Mouse (Mus musculus): ENCODE data around the gene Myh11. TPM values are rescaled to one million over a fixed set of nuclear protein-coding genes. Genes with fewer than 3 reads are reported as not detected.
A peak's percentile ranks its signal among the peaks of the same experiment; 100 is the strongest.

Gene Myh11
- total RNA-seq (2021): 10 to 100 TPM; 14.0 to 17.0 TPM

DNA sequence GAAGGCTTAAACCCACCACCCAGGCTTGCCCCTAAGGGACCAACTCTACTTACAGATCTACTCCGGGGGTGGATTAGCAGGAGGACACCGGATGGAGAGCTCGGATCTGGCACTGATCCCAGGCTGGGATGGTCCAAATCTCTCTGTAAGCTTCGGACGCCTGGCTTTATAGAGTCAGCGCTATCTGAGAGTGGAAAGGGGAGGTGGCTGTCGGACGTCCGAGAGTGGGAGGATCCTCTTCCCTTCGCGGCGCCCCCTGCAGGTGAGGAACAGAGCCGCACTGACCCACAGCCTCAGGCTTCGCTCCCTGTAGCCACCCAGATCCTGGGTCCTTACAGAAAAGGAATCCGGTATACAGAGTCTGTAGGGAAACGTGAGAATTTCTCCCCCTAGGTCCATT is at the start of gene Myh11:
Myh11 (minus strand) TSS at position 150 of the 400 bp plus-strand sequence.
- DNase-seq: peak; percentile 90

- no peak for DNase-seq
Observed at GRCm38 (mm10) chr16:14328156-14328555, 37.0 kb upstream of the Myh11 start.

- no peak for DNase-seq
Observed at GRCm38 (mm10) chr16:14320494-14320893, 29.3 kb upstream of the Myh11 start.

DNA sequence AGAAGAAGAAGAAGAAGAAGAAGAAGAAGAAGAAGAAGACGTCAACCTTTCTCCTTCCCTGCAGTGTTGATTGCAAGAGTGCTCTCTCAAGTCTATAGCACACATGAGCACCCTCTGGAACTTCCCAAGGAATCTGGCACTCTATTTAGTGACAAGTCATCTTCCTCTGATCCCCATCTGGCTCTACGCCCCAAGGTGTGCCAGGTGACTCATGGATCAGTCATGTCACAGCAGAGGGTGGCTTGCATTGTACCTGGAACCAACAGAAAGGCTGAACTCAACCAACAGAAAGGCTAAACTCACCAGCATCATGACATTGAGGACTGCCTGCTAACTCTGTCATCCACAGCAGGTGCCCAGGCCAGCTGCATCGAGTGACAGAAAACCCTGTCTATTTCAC is 28.5 kb upstream of the Myh11 start:
- no peak for DNase-seq

- peak; percentile 98 for DNase-seq
Observed at GRCm38 (mm10) chr16:14316884-14317876, 26.0 kb upstream of the Myh11 start, which contains the start of gene Fopnl. TSS of gene Fopnl (minus strand) at chr16:14317405.

DNA sequence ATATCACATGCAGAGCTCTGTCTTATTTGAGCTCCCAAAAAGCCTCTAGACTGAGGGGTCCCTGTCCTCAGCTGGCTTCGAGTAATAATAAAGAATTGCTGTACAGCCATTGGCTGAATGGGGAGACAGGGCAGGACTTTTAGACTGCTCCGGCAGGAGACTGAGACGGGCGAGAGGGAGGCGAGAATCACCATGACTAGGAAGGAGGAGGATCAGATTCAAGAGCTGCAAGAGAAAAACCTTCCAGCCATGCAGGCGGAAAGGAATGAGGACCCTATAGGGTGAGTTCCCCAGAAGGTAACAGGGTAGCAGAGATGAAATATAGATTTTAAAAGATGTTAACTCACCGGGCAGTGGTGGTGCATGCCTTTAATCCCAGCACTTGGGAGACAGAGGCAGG is 21.7 kb upstream of the Myh11 start:
- no peak for DNase-seq

- peak; percentile 38 for DNase-seq
Observed at GRCm38 (mm10) chr16:14311371-14311770, 20.2 kb upstream of the Myh11 start.

DNA sequence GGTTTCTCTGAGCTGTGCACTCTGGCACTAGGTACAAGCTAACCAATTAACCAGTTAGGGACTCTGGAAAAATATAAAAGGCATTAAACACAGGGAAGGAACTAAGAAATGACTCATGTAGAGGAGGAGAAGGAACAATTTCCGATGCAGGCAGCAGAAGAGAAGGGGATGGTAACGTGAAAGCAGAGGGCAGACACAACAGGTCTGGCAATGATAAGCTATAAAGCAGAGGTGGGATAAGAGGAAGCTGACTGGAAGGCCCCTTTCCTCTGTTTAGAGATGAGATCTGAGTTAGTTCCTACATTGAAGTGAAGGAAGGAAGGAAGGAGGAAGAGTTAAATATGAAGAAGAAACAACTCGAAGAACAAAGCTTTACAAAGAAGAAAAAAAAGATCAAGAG is 18.7 kb upstream of the Myh11 start:
- DNase-seq: no peak

DNA sequence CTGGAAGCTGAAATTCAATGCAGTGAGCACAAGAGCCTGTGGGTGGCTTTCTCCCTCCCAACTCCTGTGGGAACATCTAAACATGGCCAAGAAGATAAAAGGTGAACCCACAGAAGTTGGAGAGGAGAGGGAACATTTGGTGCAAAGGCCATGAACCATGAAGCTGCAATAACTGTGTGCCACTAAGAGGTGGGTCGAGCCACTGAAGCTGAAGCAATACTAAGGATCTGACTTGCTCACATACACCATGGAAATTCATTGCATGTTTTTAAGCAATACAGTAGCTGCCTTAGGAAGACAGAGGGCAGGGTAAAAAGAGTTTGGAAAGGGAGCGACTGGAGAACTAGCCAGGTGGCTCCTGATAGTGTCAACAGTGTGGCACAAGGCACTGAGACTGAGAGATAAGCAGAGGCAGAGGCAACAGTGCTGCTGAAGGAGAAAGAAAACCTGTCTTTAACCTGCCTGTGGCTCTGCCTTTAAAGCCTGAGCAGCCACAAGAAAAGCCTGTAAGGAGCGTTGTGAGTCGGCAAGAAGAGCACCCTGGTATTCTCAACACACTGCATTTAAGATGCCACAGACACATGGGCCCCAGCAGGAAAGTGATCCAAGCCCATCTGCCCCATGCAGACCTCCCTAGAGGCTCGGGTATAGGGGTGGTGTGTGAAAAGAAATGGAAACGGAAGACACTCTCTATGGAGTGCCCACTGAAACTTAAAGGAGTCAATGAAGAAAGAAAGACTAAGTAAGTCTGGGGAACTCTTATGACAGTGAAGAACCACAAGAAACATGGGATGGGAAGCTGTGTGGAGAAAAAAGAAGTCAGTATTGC is 17.3 kb upstream of the Myh11 start:
- no peak for DNase-seq

GRCm38 (mm10) chr16:14307373-14307772 is 16.2 kb upstream of the Myh11 start:
- DNase-seq: no peak

DNA sequence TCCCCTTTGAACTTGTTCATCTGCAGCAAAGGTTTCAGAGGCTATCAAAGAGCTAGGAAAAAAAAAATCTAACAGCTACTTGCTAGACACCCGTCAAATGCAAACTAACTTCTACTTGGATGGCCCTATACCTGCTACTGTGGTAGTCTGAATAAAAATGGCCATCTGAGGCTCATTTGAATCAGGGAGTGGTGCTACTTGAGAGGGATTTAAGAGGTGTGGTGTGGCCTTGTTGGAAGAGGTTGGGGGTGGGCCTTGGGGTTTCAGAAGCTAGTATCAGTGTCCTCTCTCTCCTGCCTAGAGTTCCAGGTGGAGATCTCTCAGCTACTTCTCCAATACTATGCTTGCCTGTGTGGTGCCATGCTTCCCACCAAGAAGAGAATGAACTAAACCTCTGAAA is 15.3 kb upstream of the Myh11 start:
- no peak for DNase-seq

DNA sequence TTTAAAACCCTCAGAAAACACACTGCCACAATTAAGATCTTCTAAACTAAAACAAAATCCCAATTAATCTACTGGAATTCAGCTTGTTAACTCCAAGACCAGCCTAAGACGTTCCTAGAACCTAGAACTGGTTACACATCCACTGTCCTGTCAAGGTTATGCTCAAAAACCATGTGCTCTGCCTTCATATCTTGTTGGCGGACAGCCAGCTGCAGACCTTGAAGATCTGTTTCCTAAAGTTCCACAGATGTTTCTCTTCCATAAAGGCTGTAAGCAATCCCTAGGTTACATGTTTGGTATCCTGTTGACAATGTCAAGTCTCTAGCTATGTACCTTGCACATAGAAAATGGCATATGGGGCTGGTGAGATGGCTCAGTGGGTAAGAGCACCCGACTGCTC is 13.6 kb upstream of the Myh11 start:
- no peak for DNase-seq

- DNase-seq: no peak
Observed at GRCm38 (mm10) chr16:14303676-14304075, 12.5 kb upstream of the Myh11 start.

- DNase-seq: no peak
Observed at GRCm38 (mm10) chr16:14303148-14303547, 12.0 kb upstream of the Myh11 start.

DNA sequence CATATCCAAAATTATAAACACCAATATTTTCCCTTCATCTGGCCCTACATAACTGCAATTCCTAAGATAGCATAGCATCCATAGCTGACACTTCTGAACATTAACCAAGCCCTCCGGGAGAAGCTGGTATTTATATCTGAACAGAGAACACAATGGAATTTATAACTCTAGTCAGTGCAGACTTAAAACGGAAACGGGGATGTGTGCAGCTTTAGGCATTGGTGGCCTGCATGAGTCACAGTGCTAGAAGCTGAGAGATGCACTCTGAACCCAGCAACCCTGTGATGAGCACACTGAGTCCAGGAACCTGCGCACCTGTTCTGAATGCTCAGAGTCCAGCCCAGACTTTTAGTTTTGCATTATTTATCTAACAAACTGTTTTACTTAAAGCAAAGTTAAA is 7.3 kb upstream of the Myh11 start:
- no peak for DNase-seq

DNA sequence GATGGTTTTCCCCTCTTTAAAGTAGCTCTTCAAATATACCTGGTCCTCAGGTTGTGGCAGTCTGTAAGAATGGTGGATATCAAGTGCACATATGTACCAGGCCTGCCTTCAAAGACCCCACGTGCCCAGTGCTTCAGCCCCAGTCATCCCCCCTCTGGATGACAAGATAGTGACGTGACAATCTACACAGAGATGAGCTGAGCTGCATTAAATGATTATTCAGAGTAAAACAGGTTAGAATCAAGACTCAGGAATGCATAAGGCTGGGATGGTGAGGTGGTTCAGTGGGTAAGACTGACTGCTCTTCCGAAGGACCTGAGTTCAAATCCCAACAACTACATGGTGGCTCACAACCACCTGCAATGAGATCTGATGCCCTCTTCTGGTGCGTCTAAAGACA is 6.6 kb upstream of the Myh11 start:
- no peak for DNase-seq

DNA sequence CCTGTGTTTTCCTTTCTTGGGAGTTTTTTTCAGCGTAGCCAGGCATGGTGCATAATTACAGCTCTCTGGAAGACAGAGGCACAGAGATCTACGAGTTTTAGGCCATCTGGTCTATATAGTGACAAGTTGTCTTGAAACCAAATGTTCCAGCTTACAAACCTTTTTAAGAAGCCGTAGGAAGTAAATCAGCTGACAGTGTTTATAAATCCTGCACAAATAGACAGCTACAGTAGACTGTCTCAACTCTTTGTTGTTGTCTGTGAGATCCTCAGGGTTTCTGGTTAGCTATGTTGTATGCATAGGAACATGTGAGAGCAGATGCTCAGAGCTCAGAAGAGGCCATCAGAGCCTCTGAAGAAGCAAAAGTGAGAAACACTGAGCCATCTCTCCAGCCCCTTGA is 6.0 kb upstream of the Myh11 start:
- no peak for DNase-seq

DNA sequence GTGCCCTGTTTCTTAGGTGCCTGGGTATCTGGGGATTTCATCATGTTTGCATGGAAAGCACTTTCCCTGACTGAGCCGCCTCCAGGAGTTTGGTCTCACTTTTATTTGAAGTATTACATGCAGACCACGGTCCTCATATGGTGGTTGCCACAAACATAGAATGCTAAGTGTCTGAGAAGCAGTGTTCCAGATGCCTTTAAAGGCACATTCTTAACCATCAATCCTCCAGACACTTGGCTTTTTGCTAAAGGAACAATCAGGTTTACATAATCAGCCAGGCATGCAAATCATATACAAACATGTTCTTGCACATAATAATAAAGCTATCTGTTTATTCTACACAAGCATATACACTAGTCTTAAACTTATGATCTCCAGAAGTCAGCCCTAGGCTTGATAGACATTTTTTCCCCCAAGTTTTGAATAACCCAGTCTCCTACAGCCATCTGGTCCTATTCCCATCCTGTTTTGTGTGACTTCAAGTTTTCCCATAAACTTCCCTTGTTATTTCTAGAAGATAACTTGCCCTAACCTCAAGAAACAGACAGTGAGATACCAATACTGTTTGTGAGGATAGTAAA is 5.5 kb upstream of the Myh11 start:
- DNase-seq: no peak

DNA sequence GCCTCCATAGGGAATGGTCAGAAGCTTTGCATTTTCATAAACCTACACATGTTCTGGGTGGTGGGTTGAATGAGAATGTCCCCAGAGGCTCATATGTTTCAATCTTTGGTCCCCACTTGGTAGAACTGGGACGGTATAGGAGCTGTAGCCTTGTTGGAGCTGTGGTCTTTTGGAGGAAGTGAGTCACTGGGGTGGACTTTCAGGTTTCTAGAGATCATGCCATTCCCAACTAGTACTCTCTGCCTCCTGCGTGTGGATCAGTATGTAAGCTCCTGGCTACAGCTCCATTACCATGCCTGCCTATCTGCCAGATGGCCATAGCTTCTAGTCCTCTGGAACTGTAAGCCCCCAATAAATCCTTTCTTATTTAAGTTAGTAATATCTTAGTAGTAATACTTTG is 4.1 kb upstream of the Myh11 start:
- no peak for DNase-seq

DNA sequence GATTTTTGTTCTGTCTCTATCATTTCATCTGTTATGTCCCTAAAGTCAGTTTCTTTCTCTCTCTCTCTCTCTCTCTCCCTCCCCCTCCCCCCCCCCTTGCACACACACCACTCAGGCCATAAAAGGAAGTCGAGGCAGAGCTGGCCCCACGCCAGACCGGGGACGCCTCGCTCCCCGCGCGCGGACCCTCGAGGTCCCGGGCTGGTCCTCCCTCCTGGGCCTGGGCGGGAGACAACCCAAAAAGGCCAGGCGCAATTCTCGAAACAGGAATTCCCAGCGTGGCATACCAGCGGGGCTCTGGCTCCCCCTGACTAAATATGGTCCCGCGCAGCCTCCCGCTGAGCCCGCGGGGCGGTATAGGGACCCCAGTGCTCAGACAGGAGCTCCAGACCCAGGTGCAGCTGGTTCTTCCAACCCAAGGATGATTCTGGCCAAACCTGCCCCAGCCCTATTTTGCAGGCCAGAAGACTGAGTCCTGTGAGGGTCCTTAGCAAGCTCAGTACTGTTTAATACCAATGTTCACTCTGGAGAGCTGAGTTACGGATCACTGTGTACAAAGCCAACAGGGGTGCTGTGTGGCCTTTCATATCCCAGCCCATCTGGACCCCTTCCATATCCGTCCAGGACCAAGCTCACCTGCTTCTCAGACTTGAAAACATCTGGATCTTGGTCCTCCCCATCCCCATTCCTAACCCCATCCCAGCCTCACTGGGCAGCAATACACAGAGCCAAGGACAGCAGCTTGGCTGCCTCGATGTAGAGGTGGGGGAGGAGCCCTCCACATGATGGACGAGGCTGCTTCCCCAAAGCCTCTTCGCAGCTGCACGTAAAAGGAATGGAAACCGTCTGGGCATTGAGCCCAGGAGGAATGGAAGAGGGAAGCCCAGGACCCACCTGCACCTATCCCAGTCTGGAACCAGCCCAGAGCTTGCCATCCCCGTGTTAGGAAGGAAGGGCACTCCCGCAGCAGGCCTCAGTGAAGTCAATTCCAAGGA is 1.3 kb upstream of the Myh11 start:
- peak; percentile 21 for DNase-seq

GRCm38 (mm10) chr16:14272374-14272965 is 18.7 kb downstream of the Myh11 start:
- no peak for DNase-seq
